Mouse (Mus musculus) brain, embryonic 14.5 days (tissue): ENCODE measurements at regions not wholly inside any gene's neighbourhood (a gene's known extent, or its start where the extent isn't known, plus 50 kb on each side); places are given as distances from the start of the nearest gene placed in this dataset.

Experiments used
- CTCF ChIP-seq: fragments of 200-500 bp; IDR thresholded peaks from 2 replicates; pipeline ENCODE4 v1.5.1; 2012; ENCODE audit warnings: inconsistent platforms, mild to moderate bottlenecking, moderate library complexity, borderline replicate concordance; ENCODE audit not compliant: insufficient read depth, insufficient read length; ENCODE audit errors: extremely low read depth
- POLR2A ChIP-seq: fragments of 200-500 bp; IDR thresholded peaks from 2 replicates; pipeline ENCODE4 v1.6.1; 2012; ENCODE audit warnings: mild to moderate bottlenecking, inconsistent platforms, borderline replicate concordance; ENCODE audit not compliant: poor library complexity, insufficient read depth, insufficient read length, severe bottlenecking; ENCODE audit errors: extremely low read depth

GRCm38 (mm10) chr3:34747499-34748093 lies 97.4 kb downstream of the Sox2 start:
- no peak for TF ChIP-seq CTCF
- TF ChIP-seq POLR2A = no peak
